Mouse (Mus musculus) retina, postnatal 1 day (tissue): ENCODE measurements around the gene Synpr.

Source experiments
- DNase-seq: peaks from one replicate; pipeline ENCODE4 v3.0.0-alpha.2; 2012

Synpr gene

DNA sequence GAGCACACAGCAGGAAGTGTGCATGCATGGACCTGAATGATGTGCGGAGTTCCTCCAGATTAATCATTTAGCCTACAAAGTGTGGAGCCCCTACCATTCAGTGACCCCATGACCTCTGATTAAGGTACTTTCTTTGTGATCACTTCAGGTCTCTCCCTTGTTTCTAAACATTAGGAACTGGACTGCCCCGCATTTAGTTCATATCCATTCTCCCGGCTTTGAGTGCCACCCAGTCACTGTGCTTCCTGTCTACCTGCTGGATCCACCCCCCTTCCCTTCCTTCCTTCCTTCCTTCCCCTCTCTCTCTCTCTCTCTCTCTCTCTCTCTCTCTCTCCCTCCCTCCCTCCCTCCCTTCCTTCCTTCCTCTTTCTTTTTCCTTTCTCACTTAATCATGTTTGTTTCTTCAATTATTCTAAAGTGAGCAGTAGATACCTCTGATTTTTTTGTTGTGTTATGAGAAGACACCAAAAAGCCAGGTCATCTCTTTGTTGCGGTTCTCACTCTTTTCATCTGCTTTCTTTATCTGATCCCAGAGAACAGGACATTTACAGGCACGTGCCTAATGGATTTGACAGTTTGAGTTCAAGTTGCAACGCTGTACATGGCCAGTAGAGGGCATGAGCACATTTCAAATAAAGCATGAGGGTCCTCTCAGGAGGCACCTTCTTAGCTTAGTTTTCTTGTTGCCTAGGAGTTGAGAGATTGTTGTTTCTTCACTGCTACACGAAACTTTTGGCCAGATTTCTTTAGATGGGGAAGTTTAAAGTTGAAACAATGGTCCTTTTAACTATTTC lies 71.2 kb downstream of the Synpr start:
- peak; percentile 98 for DNase-seq

DNA sequence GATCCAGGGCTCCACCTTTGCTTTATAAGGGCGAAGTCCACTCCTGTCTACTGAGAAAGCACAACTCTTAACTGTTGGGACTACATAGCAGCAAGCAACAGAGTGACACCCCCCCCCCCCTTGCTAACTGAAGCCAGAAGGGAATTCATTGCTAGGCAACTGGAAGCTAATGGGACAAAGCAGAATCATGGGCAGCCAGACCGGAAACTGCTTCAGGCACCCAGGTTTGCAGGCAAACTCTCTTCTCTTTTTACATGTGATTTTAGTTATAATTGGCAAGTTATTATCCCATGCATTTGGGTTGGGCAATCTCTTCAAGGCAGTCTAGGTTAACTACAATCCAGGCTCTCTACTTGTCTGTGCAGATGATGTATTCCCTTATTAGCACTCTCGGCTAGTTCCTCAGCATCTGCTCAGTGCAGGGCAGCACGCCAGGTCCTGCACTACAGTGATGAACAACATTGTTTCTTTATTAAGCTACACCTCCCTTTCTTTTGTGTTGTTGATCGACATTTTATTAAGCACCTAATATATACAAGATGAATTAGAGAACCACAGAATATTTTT lies 72.6 kb downstream of the Synpr start:
- DNase-seq, result peak; percentile 66

DNA sequence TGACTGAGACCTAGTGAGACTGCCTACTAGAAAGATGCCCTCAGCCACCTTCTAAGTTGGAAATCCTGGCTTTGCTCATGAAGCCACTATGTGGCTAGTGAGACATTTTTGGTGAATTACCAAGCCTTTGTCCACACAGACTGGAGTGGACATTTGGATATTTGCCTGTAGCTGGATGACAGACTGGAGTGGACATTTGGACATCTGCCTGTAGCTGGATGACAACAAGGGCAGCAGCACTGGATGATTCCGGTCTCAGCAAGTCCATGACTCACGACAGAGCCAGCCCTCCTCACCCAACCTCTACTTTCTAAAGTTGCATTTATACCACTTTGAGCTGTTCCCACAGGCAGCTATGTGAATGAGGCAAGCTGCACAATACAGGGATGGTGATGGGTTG lies 73.5 kb downstream of the Synpr start:
- no peak for DNase-seq

DNA sequence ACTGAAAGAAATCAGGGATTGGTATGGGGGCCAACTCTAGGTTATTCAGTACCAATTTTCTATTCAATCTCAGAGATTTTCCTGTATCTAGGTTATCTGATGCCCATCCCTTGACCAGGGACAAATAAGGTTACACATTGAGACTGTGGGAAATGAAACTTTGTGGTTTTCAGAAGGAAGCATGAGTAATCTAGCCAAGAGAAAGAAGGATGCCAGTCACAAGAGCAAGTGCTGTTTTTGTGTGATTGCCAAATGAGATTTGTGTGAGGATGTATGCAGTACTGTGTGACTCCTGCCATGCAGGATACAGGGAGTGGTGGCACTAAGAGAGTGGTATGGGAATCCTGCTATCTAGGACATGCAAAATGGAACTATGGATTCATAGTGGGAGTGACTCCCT lies 76.6 kb downstream of the Synpr start:
- DNase-seq, result no peak

DNA sequence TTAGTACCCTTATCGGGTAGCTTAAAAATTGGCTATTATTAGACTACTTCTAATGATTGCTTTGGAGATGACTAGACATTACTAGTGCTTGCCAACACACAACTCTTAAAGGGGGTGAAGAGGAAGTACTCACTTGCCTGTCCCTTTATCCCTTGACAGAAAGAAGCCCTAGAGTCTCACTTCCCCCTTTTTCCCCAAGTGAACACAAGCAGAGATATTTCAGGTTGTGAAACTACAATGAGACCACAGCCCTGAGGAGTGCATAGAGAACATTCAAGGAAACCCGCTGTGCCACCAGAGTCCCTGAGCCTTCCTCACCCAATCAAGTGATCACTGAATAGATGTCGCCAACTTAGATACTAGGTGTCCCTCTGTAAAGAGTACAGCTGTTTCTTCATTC lies 77.1 kb downstream of the Synpr start:
- DNase-seq, result no peak

DNA sequence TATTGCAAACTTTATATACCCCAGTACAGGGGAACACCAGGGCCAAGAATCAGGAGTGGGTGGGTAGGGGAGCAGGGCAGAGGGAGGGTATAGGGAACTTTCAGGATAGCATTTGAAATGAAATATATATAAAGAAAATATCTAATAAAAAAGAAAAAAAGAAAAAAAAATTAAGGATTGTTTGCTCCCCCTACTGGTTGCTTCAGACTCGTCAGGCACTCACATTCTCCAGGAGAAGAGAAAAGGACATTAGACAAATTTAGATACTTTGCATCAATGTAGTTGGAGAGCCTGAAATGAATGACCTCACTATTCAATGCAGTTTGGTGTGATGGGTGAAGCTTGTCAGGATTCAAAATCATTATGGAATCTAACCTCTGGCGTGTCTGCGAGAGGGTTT lies 83.7 kb downstream of the Synpr start:
- no peak for DNase-seq

DNA sequence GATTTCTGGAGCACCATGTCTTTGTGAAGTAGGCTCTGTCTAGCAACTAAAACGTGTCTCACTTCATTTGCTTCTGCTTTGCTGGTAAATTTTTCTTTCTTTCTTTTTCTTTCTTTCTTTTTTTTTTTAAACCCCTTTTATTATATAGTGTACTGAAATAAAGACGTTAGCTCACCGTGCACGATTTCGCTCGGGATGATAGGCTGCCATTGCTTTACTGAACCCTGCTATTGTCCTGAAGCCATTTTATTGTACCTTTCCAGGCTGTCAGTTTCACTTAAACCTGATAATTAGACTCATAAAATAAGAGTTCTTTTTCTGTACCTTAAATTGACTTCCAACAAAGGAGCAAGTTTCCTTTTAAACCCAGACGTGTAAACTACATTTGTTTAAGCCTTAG lies 104.5 kb downstream of the Synpr start:
- peak; percentile 31 for DNase-seq

DNA sequence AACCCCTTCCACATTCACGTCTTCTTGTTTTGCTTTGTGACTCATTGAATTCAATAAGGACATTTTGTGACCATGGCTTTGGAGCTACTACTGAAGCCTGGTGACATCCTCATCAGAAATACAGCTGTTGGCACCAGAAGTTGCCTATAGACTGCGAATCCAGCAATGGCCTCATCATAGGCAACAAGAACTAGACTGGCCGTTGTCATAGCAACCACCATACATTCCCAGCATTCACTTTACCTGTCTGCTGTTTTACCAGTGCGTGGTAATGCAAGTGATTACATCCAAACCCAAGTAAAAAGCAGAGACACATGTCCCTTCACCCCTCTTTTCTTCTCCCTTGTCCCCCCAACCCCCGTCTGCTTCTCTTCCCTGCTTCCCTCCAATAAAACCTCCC lies 105.4 kb downstream of the Synpr start:
- peak; percentile 5 for DNase-seq

DNA sequence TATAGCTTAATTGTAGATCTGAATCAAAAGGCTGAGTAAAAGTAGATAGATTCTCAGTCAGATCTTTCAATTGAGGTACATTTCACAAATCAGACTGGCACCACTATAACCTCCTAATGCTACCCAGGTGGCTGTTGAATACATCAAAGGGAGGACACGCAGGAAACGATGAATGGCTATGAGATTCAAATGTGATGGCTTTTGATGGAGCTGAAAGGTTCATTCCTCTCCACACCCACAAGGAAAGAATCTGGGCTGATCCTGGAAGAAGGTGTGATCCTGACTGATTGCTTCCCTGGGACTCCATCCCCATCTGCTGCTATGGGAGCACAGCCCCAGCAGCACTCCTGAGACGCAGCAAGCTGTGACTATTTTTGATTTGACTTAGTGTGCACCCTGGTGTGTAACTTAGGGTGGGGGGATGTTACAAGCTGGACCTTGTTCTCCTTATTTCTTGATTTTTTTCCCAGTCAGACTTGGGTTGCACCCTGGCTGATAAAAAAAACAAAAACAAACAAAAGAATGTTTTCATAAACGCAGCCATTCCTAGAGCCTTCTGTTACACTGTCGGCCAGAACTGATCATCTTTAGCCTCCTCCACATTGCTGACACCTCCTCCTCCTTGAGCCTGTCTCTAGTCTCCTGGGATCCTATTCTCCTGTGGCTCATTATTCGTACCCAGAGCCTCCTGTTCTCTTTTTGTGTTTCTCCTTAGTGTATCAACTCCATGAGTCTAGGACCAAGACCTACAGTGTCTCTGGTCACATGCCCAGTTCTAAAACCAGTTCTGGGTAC lies 114.8 kb downstream of the Synpr start:
- DNase-seq, result no peak

DNA sequence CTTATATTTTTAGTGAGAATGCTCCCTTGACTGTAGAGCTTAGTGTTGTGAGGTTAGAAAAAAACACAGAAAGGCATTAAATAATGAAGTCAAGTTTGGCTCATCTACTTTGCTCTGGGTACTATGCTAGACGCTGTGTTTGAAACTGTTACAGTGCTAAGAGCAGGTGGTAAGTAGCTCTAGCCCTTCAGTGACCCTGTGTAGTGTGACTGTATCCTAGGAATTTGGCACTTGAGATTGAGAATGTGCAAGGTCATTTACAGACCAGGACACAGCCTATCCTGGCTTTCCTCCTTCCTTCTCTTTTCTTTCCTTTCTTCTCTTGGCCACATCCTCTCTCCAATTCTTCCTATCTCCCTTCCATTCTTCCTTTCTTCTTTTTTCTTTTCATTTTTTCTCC lies 127.1 kb downstream of the Synpr start:
- DNase-seq, result no peak

DNA sequence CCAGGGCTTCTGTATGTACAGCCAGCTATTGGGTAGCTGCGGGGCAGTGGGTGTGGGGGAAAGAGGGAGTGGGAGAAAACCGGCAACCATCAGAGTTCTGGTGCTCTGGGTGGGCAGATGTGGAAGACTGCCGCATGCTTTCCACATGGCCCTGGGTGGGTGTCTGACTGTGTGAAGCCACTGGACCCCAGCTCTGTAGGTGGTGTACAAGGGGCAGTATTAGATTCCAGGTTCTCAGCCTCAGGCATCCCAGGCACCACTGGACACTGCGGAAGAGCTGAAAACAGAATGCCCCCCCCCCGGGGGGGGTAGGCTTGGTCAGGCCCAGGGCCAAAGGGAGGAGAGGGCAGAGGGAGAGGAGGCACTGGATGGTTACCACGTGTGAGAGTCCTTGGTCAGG lies 156.1 kb downstream of the Synpr start:
- no peak for DNase-seq

DNA sequence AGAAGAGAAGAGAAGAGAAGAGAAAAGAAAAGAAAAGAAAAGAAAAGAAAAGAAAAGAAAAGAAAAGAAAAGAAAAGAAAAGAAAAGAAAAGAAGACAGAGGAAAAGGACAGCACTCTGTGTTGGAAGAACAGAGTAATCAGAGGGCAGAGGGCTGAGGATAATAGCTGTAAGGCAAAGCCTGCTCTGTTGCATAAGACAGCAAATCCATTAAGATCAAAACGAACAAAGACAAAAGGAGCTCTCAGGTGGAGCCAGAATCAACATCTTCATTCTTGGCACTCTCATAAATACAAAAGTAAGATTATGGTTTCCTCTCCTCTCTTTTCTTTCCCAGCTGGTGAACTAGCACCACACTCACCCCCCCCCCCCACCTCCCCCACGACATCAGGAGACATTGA lies 160.3 kb downstream of the Synpr start:
- DNase-seq, result no peak

DNA sequence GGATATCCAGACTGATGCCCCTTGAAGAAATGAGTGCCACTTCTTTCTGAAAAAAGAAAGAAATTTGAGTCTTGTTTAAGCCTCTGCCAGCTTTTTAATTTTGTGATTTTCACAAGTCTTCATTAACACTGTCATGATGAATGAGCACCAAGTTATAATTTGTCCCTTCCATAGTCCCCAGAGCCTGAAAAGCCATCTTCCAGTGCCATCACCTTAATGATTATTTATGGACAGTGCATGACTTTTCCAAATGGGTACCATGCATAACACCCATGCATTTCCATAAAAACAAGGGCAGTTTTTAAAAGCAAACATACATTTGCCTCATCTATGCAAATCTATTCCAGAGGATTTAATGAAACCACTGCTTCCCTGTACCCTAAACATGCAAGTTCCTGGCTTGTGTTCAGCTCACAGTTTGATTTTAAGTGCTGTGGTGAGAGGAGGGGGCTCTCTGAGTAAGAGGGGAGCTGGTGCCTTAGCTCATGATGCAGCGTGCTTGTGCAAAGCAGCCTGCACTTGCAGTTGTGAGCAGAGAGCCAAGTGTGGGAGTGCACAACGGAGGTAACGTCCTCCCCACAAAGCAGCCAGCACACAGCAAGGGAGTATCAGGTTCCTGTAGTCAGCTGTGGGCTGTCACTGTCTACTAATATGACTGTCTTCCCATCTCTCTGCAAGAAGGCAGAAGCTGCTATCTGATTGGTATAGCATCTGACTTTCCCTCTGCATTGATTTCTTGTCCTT lies 169.1 kb downstream of the Synpr start:
- DNase-seq, result peak; percentile 18

DNA sequence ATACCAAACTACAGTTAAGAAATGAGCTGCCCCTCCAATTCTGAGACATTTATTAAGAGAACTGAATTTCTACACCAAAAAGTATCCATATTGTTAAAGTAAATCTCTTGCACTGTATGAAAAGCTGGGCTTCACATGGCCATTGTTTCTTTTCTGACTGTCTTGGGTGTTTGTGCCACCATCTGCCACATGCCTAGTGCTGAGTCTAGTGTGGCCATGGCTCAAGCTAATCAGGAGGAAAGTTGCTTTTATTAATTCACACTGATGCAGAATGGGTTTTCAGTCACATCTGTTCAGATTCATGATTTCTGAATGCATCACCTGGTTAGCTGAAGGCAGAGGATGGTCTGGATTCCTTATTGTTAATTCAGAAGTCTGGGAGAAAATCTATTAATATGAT lies 170.4 kb downstream of the Synpr start:
- DNase-seq, result peak; percentile 28

DNA sequence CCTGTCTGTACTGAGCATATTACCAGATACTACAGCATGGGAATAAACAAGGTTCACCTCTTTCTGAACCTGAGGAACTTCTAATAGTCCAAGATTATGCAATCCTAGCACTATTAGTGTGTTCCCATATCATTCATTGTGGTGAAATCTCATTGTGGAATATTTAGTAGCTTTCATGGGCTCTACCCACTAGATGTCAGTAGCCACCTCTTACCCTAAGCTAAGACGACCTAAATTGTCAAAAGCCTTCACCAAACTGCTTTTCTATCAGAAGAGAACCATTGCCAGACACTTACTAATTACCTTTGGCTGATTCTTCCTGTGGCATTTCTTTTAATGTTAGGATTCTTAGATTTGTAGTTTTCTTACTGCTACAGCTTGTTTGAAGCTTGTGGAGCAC lies 174.8 kb downstream of the Synpr start:
- peak; percentile 46 for DNase-seq

DNA sequence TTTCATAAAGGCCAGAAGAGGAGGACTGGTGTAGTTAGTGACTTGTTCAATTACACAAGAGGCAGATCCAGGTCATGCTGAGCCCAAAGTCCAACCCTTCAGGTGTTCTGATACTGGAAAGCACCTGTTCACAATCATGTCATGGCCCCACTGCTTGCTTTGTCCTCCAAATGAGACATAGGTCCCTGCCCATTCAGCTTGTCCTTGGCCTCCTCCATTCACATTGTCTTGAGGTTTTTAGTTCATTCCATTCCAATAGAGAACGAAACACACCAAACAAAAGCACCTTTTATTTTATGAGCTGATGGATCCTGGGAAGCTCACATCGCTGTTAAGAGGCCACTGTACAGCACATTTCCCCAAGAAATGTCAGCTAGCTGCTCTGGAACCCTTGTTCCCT lies 184.6 kb downstream of the Synpr start:
- no peak for DNase-seq

DNA sequence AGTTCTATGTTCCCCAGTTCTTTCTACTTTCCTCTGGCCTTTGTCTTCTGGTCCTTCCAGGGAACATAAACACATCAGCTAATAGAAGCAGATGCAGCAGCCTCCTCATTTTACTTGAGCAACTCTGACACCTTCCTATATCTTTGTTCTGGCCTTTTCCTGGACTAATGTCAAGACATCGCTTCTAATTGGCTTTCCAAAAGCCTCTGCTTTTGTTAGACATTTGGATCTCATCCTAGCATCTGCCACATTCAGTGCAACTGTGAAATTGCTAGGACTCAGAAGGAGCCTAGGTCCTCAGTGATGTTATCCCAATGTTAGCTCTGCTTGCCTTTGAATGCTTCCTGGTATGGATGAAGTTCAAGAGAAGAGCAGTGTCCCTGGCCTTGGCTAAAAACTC lies 193.2 kb downstream of the Synpr start:
- DNase-seq, result no peak

DNA sequence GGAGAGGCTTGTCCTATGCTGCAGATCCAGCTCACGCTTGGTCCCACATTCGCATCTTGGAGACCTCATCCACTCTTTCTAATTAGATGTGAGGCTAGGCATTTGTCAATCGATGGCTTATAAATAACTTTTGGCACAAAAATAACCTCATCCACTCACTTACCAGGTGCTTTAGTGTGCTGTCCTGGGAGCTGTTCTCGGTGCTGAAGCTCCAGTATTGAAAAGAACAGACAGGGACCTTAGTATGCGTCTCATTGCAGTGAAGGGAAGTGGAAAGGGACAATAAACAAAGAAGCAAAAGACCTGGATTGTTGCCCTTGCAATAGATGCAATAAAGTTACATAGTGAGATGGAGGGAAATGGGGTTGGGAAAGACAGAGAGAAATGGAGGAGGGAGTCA lies 220.8 kb downstream of the Synpr start:
- peak; percentile 4 for DNase-seq

DNA sequence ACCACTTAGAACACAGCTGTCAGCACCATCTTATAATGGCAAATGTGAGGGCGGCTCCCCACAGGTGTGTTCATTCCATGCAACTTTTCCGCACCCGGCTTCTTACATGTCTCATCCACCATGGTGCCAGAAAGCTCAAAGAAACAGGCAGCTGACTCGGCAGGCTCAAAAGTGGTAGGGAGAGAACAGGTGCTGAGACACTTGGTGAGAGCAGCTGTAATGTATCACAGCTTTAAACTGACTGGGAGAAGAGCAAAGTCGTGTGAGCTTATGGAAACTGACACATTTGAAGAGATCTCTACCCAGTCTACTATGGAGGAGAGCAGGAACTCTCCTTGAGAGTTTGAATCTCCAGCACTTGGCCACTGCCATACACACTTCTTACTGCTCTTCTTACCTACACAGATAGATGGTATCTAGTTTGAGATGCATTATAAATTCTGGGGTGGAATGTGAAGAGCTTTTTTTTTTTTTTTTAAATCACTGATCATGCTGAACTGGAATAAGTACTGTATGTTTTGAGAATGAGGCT lies 234.1 kb downstream of the Synpr start:
- no peak for DNase-seq

DNA sequence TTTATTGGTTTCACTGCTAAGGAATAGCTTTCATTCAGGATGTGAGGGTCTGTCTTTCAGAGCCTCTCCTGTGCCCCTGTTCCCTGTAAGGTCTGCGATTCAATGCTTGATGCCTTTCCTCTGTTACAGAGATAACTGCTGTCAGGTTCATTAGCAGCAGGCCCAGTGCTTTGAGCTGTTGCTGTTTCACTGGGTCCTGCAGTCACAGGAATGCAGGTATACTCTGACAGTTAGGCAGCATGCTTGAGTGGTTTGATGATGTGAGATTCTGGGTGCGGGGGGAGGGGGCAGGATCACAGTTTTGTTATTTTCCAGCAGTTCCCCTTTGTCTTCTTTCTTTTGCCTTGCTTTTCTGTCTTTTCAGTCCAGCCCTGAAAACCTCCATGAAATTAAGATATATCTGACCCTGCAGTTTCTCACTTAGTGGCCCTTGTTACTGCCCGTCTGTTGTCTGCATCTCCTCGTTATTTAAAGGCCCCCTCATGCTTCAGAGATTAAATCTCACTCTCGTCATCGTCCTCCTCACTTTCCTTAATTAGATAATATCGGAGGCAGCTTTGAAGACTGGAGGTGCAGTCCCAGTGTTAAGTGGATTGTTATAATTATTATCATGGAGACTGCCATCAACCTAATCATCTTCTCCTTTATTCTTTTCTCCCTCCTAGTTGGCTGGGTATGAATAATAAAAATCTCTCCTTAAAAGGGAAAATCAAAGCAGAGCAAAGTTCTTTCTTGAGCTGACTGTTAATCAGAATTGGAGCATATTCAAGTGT lies 234.8 kb downstream of the Synpr start:
- peak; percentile 34 for DNase-seq

DNA sequence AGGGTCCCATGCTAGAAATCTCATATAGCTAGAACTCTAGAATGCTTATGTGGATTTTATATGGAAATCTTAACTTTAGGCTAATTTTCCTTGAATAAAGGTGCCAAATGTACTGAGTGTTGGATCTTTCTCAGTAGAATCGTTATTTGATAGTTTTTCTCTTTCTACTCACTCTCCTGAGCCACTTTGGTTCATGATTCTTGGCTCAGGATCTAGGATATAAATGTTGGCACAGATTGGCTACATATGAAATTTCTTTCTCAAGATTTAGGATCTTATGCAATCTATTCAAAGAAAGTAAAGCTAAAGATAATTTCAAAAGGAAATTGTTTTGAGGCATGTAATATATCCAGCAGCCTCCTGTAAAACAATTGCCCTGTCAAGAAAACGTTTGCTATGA lies 263.2 kb downstream of the Synpr start:
- no peak for DNase-seq

DNA sequence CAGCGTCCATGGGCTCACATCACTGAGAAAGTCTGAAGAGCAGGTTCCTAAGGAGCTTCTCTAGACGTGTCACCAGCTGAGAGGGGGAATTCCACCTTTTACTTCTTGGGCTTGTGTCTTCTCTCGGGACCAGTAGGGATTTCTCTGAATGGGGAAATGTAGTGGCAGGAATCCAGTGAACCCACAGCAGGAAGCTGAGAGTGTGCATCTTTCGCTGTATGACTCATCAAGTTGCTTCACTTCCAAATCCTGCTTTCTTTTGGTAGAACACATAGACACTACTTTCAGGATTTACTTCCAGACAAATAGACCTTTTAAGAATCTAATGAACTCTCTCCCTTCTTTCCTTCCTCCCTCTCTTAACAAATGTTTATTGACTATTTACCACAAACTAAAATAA lies 266.6 kb downstream of the Synpr start:
- DNase-seq, result no peak
